Mouse (Mus musculus): Measurements from ENCODE around the gene Atp5b. TPM values are rescaled to one million over a fixed set of nuclear protein-coding genes. Genes with fewer than 3 reads are reported as not detected.
"Not testable (repeated sequence)": the region's sequence is repeated elsewhere in the genome, so short reads cannot be mapped to it uniquely, and the experiment has no call there.

Atp5b gene
- polyA plus RNA-seq, 1 experiment from 2014 or later = 2,704 TPM

GRCm38 (mm10) chr10:128061109-128061508 is 22.0 kb upstream of the Atp5b start:
- ATAC-seq = no peak
- Histone ChIP-seq H3K9me3 (ENCODE audit: control insufficient read depth, low read length) (no peaks in the 10 kb centered on the region), H3K27me3 (replicated peaks; ENCODE audit: control insufficient read depth, insufficient read depth, low read length) (no peaks in the 10 kb centered on the region), H3K36me3 (ENCODE audit: control insufficient read depth, insufficient read depth, low read length) (no peaks in the 10 kb centered on the region), H3K4me2 (ENCODE audit: low read length) (peak overlapping the region; percentile 77), H3K4me3 (ENCODE audit: low read length) (no peak overlapping the region), H3K27ac (ENCODE audit: low read depth, low read length) (no peak overlapping the region), H3K9ac (ENCODE audit: low read depth, low read length) (no peak overlapping the region), H3K4me1 (ENCODE audit: control insufficient read depth, insufficient read depth, low read depth, low read length) (peaks cover 21% of the 10 kb centered on the region)
- WGBS = 80% methylated on average over 5 of the region's 5 CpGs

GRCm38 (mm10) chr10:128062221-128062989 is 20.7 kb upstream of the Atp5b start:
- Histone ChIP-seq H3K36me3 (ENCODE audit: control insufficient read depth, insufficient read depth, low read length) (no peaks in the 10 kb centered on the region), H3K9me3 (ENCODE audit: control insufficient read depth, low read length) (no peaks in the 10 kb centered on the region), H3K27me3 (replicated peaks; ENCODE audit: control insufficient read depth, insufficient read depth, low read length) (no peaks in the 10 kb centered on the region), H3K4me3 (ENCODE audit: low read length) (no peak overlapping the region), H3K9ac (ENCODE audit: low read depth, low read length) (no peak overlapping the region), H3K4me1 (ENCODE audit: control insufficient read depth, insufficient read depth, low read depth, low read length) (peaks cover 21% of the 10 kb centered on the region), H3K4me2 (ENCODE audit: low read length) (no peak overlapping the region), H3K27ac (ENCODE audit: low read depth, low read length) (no peak overlapping the region)
- 94% methylated on average over 6 of the region's 6 CpGs for WGBS
- no peak for ATAC-seq

GRCm38 (mm10) chr10:128066072-128066471 is 17.0 kb upstream of the Atp5b start:
- WGBS = 90% methylated on average over 5 of the region's 5 CpGs
- H3K4me3 ChIP-seq (ENCODE audit: low read length) = no peak overlapping the region
- peaks cover 11% of the 10 kb centered on the region for H3K36me3 ChIP-seq (ENCODE audit: control insufficient read depth, insufficient read depth, low read length)
- no peak overlapping the region for H3K9ac ChIP-seq (ENCODE audit: low read depth, low read length)
- no peaks in the 10 kb centered on the region for H3K27me3 ChIP-seq (replicated peaks; ENCODE audit: control insufficient read depth, insufficient read depth, low read length)
- ATAC-seq = no peak
- peaks cover 5% of the 10 kb centered on the region for H3K4me1 ChIP-seq (ENCODE audit: control insufficient read depth, insufficient read depth, low read depth, low read length)
- no peak overlapping the region for H3K4me2 ChIP-seq (ENCODE audit: low read length)
- H3K27ac ChIP-seq (ENCODE audit: low read depth, low read length) = no peak overlapping the region
- H3K9me3 ChIP-seq (ENCODE audit: control insufficient read depth, low read length) = no peaks in the 10 kb centered on the region; the same call in 1 of the 2 replicates

GRCm38 (mm10) chr10:128069201-128069600 is 13.9 kb upstream of the Atp5b start:
- Histone ChIP-seq H3K36me3 (ENCODE audit: control insufficient read depth, insufficient read depth, low read length) (peaks cover 33% of the 10 kb centered on the region), H3K9ac (ENCODE audit: low read depth, low read length) (no peak overlapping the region), H3K9me3 (ENCODE audit: control insufficient read depth, low read length) (no peaks in the 10 kb centered on the region; the same call in 1 of the 2 replicates), H3K27ac (ENCODE audit: low read depth, low read length) (no peak overlapping the region), H3K27me3 (replicated peaks; ENCODE audit: control insufficient read depth, insufficient read depth, low read length) (no peaks in the 10 kb centered on the region), H3K4me3 (ENCODE audit: low read length) (no peak overlapping the region), H3K4me1 (ENCODE audit: control insufficient read depth, insufficient read depth, low read depth, low read length) (no peaks in the 10 kb centered on the region), H3K4me2 (ENCODE audit: low read length) (no peak overlapping the region)
- no peak for ATAC-seq
- 94% methylated on average over 4 of the region's 4 CpGs for WGBS

GRCm38 (mm10) chr10:128070432-128070831 is 12.6 kb upstream of the Atp5b start:
- not testable (repeated sequence) for H3K9ac ChIP-seq (ENCODE audit: low read depth, low read length); H3K9me3 ChIP-seq (ENCODE audit: control insufficient read depth, low read length); H3K27me3 ChIP-seq (replicated peaks; ENCODE audit: control insufficient read depth, insufficient read depth, low read length); H3K4me3 ChIP-seq (ENCODE audit: low read length); ATAC-seq; H3K4me1 ChIP-seq (ENCODE audit: control insufficient read depth, insufficient read depth, low read depth, low read length); H3K4me2 ChIP-seq (ENCODE audit: low read length); H3K27ac ChIP-seq (ENCODE audit: low read depth, low read length)
- WGBS = 94% methylated on average over 2 of the region's 2 CpGs
- peaks cover 34% of the 10 kb centered on the region for H3K36me3 ChIP-seq (ENCODE audit: control insufficient read depth, insufficient read depth, low read length)

GRCm38 (mm10) chr10:128078269-128078668 is 4.8 kb upstream of the Atp5b start:
- H3K4me3 ChIP-seq (ENCODE audit: low read length); ATAC-seq; H3K27ac ChIP-seq (ENCODE audit: low read depth, low read length); H3K9ac ChIP-seq (ENCODE audit: low read depth, low read length); H3K27me3 ChIP-seq (replicated peaks; ENCODE audit: control insufficient read depth, insufficient read depth, low read length); H3K4me2 ChIP-seq (ENCODE audit: low read length); H3K9me3 ChIP-seq (ENCODE audit: control insufficient read depth, low read length); H3K4me1 ChIP-seq (ENCODE audit: control insufficient read depth, insufficient read depth, low read depth, low read length): not testable (repeated sequence)
- 80% methylated on average over 5 of the region's 5 CpGs for WGBS
- H3K36me3 ChIP-seq (ENCODE audit: control insufficient read depth, insufficient read depth, low read length) = peaks cover 10% of the 10 kb centered on the region

GRCm38 (mm10) chr10:128080496-128080895 is 2.6 kb upstream of the Atp5b start:
- H3K36me3 ChIP-seq (ENCODE audit: control insufficient read depth, insufficient read depth, low read length) = peaks cover 6% of the 10 kb centered on the region
- no peaks in the 10 kb centered on the region for H3K9me3 ChIP-seq (ENCODE audit: control insufficient read depth, low read length)
- H3K4me1 ChIP-seq (ENCODE audit: control insufficient read depth, insufficient read depth, low read depth, low read length) = peaks cover 13% of the 10 kb centered on the region
- ATAC-seq = no peak
- H3K9ac ChIP-seq (ENCODE audit: low read depth, low read length) = no peak overlapping the region
- no peaks in the 10 kb centered on the region for H3K27me3 ChIP-seq (replicated peaks; ENCODE audit: control insufficient read depth, insufficient read depth, low read length)
- H3K27ac ChIP-seq (ENCODE audit: low read depth, low read length) = no peak overlapping the region
- H3K4me3 ChIP-seq (ENCODE audit: low read length) = no peak overlapping the region
- 97% methylated on average over 1 of the region's 1 CpGs for whole genome bisulfite sequencing
- no peak overlapping the region for H3K4me2 ChIP-seq (ENCODE audit: low read length)

- ATAC-seq = no peak
- Histone ChIP-seq H3K27ac (ENCODE audit: low read depth, low read length) (peak overlapping the region; percentile 87), H3K9me3 (ENCODE audit: control insufficient read depth, low read length) (no peaks in the 10 kb centered on the region), H3K4me2 (ENCODE audit: low read length) (peak overlapping the region; percentile 80), H3K27me3 (replicated peaks; ENCODE audit: control insufficient read depth, insufficient read depth, low read length) (no peaks in the 10 kb centered on the region), H3K4me3 (ENCODE audit: low read length) (peak overlapping the region; percentile 62), H3K4me1 (ENCODE audit: control insufficient read depth, insufficient read depth, low read depth, low read length) (peaks cover 13% of the 10 kb centered on the region), H3K9ac (ENCODE audit: low read depth, low read length) (peak overlapping the region; percentile 75), H3K36me3 (ENCODE audit: control insufficient read depth, insufficient read depth, low read length) (peaks cover 13% of the 10 kb centered on the region)
- 64% methylated on average over 6 of the region's 6 CpGs for WGBS
These were observed 1.1 kb upstream of the Atp5b start for GRCm38 (mm10) chr10:128081807-128082476.

GRCm38 (mm10) chr10:128082477-128082808 is 630 bp upstream of the Atp5b start:
- Histone ChIP-seq H3K36me3 (ENCODE audit: control insufficient read depth, insufficient read depth, low read length) (peaks cover 13% of the 10 kb centered on the region), H3K4me3 (ENCODE audit: low read length) (peak overlapping the region; percentile 62), H3K9me3 (ENCODE audit: control insufficient read depth, low read length) (no peaks in the 10 kb centered on the region), H3K27ac (ENCODE audit: low read depth, low read length) (peak overlapping the region; percentile 87), H3K9ac (ENCODE audit: low read depth, low read length) (peak overlapping the region; percentile 75), H3K27me3 (replicated peaks; ENCODE audit: control insufficient read depth, insufficient read depth, low read length) (no peaks in the 10 kb centered on the region), H3K4me2 (ENCODE audit: low read length) (peak overlapping the region; percentile 80), H3K4me1 (ENCODE audit: control insufficient read depth, insufficient read depth, low read depth, low read length) (peaks cover 13% of the 10 kb centered on the region)
- WGBS = 16% methylated on average over 9 of the region's 9 CpGs
- ATAC-seq = no peak
